In genomic region chr12:75733331-75734070, GRCm38 (mm10) we compare ENCODE assay signal across 8 mouse cellular contexts. TPM values are rescaled to one million over a fixed set of nuclear protein-coding genes. Genes with fewer than 3 reads are reported as not detected.
DNase-seq lines count a peak whose midpoint lies in the region; ATAC-seq and TF ChIP-seq lines count a peak whose summit lies in the region.

No protein-coding gene starts in this region.

- 0 out of 2 replicates have a peak, but pooled peaks cover 6% of the 10 kb centered on the region for H3K27me3 ChIP-seq in kidney, embryonic 15.5 days
- H3K27me3 ChIP-seq in heart, postnatal 0 days (ENCODE audit: control insufficient read depth, insufficient read depth, low read length) = no peaks in the 10 kb centered on the region

- TF ChIP-seq CTCF in bone marrow, adult 2 months (IDR thresholded peaks at IDR 0.05; ENCODE audit: control insufficient read depth, insufficient read depth, low read length) = no peak
- no peak for TF ChIP-seq CTCF in heart, postnatal 0 days (IDR thresholded peaks at IDR 0.05; ENCODE audit: low read depth)

- H3K27ac ChIP-seq in kidney, embryonic 15.5 days = no peak overlapping the region
- H3K27ac ChIP-seq in bone marrow, adult 2 months (ENCODE audit: control insufficient read depth, insufficient read depth, low read depth, low read length, poor library complexity) = no peak overlapping the region
- no peak overlapping the region for H3K27ac ChIP-seq in heart, postnatal 0 days (ENCODE audit: low read depth)

- H3K9me3 ChIP-seq in kidney, embryonic 15.5 days (replicated peaks) = no peaks in the 10 kb centered on the region
- no peaks in the 10 kb centered on the region for H3K9me3 ChIP-seq in heart, postnatal 0 days (replicated peaks; ENCODE audit: control insufficient read depth, low read length)

- no peak for DNase-seq in kidney, adult 18-20 months
- DNase-seq in heart, postnatal 0 days (ENCODE audit: low spot score) = no peak
- DNase-seq in lung, postnatal 10 days = peak; percentile 18
- DNase-seq in c-Kit-positive CD71-positive TER-119-positive erythroid progenitor cells, embryonic 14.5 days (ENCODE audit: low spot score) = no peak
- no peak for DNase-seq in cerebellum, postnatal 14 days
- DNase-seq in layer of hippocampus, postnatal 14 days (ENCODE audit: low spot score in 2 of 2) = no peak

- H3K9ac ChIP-seq in kidney, embryonic 15.5 days = no peak overlapping the region
- H3K9ac ChIP-seq in heart, postnatal 0 days (replicated peaks; ENCODE audit: low read depth, low read length) = no peak overlapping the region

- H3K4me1 ChIP-seq in kidney, embryonic 15.5 days = peaks cover 16% of the 10 kb centered on the region
- no peaks in the 10 kb centered on the region; the same call in 1 of the 2 replicates for H3K4me1 ChIP-seq in bone marrow, adult 2 months (ENCODE audit: control insufficient read depth, insufficient read depth, low read length)
- peaks cover 12% of the 10 kb centered on the region for H3K4me1 ChIP-seq in heart, postnatal 0 days (ENCODE audit: control insufficient read depth, insufficient read depth)

- TF ChIP-seq EP300 in heart, postnatal 0 days (IDR thresholded peaks at IDR 0.05; ENCODE audit: low read depth) = no peak

- no peak for ATAC-seq in kidney, embryonic 15.5 days (replicated peaks; ENCODE audit: low FRiP score)
- no peak for ATAC-seq in heart, postnatal 0 days (ENCODE audit: insufficient read depth, low read depth)

- WGBS in kidney, embryonic 15.5 days = 43% methylated on average over 7 of the region's 7 CpGs
- WGBS in bone marrow, adult 2 months = 11% methylated on average over 7 of the region's 7 CpGs
- 28% methylated on average over 7 of the region's 7 CpGs for WGBS in heart, postnatal 0 days

- no peak for TF ChIP-seq POLR2A in bone marrow, adult 2 months (IDR thresholded peaks at IDR 0.05; ENCODE audit: borderline replicate concordance, control insufficient read depth, low read depth, low read length)

- peak overlapping the region; percentile 70 for H3K4me3 ChIP-seq in kidney, embryonic 15.5 days (replicated peaks)
- peak overlapping the region; percentile 81 for H3K4me3 ChIP-seq in bone marrow, adult 2 months (replicated peaks; ENCODE audit: control insufficient read depth, low read depth, low read length)
- peak overlapping the region; percentile 79 for H3K4me3 ChIP-seq in heart, postnatal 0 days (ENCODE audit: low read depth, low read length)

- peak overlapping the region; percentile 93 for H3K4me2 ChIP-seq in kidney, embryonic 15.5 days
- H3K4me2 ChIP-seq in heart, postnatal 0 days (ENCODE audit: low read depth, low read length) = peak overlapping the region; percentile 97

- H3K36me3 ChIP-seq in kidney, embryonic 15.5 days = 0 out of 2 replicates have a peak, but pooled peaks cover 2% of the 10 kb centered on the region
- peaks cover 2% of the 10 kb centered on the region; the same call in 1 of the 2 replicates for H3K36me3 ChIP-seq in heart, postnatal 0 days (replicated peaks; ENCODE audit: control insufficient read depth, insufficient read depth, low read length)

RNA-seq across cellular contexts. Expression of gene Sgpp1, which starts 2.0 kb away (rescaled TPM):
- polyA plus RNA-seq in kidney, embryonic 15.5 days (2015; fragmentation: Nextera tagmentation; extraction: Ambion mirVana) = 14.1 and 14.3 TPM in 2 replicates
- 9.6 and 10.2 TPM in 2 replicates for polyA plus RNA-seq in bone marrow, adult 2 months (2011; ENCODE audit: insufficient read depth, insufficient read length, low replicate concordance, missing spikeins)
- 28.4 and 38.1 TPM in 2 replicates for total RNA-seq in heart, postnatal 0 days (2014; rRNA removed; ENCODE audit: low replicate concordance)
- polyA plus RNA-seq in heart, postnatal 0 days (2015; fragmentation: Nextera tagmentation; extraction: Ambion mirVana) = 10.2 and 10.4 TPM in 2 replicates
- total RNA-seq in layer of hippocampus, postnatal 14 days (2021) = 10 to 100 TPM; 31.4 to 32.3 TPM
